Mouse (Mus musculus): ENCODE results near the gene Rspo3.

The Rspo3 gene

DNA sequence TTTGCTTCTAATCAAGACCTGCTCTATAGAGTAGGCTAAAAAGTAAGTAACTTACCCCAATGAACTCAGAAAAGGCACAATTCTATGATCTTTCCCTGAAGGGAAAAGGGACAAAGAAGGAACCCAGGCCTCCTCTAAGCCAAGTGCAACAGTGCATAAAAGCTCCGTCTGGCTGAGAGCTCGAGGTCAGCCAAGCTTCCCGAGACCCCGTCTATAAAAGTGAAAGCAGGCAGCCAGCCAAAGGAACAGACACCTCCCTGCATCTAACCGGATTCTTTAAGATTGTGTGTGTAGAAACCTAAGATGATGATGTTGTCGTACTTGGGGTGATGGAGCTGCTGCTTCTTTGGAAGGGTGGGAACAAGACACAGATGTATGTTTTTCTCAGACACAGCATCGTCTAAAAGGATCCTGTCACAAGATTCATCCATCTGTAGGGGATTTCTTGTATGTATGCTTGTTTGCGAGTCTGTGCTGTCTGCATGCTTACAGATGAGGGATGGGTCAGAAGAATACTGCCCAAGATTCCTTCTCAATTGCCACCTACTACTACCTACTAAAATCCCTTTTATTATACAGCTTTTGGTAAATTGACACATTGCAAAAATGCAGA is 132.9 kb downstream of the Rspo3 start:
- H3K9me3 ChIP-seq (ENCODE audit: low read length), result no peaks in the 10 kb centered on the region
- H3K4me3 ChIP-seq (replicated peaks; ENCODE audit: low read length), result no peak overlapping the region
- no peaks in the 10 kb centered on the region for H3K4me1 ChIP-seq (replicated peaks; ENCODE audit: low read depth, low read length)
- no peaks in the 10 kb centered on the region for H3K36me3 ChIP-seq (ENCODE audit: insufficient read depth, low read length)
- no peaks in the 10 kb centered on the region for H3K27me3 ChIP-seq (ENCODE audit: insufficient read depth, low read length)
- TF ChIP-seq CTCF (conservative IDR thresholded peaks at IDR 0.05; ENCODE audit: low read length) (no peak), POU5F1 (IDR thresholded peaks at IDR 0.05; ENCODE audit: borderline replicate concordance, low read length) (no peak)
